Mouse (Mus musculus): ENCODE measurements around the gene Nipsnap3a. TPM values are rescaled to one million over a fixed set of nuclear protein-coding genes. Genes with fewer than 3 reads are reported as not detected.

Nipsnap3a gene
- not detected in 2 replicates for polyA plus RNA-seq (2012; ENCODE audit: low replicate concordance)

GRCm38 (mm10) chr4:52989248-52989647, at the start of gene Nipsnap3a:
TSS of gene Nipsnap3a (plus strand) at chr4:52989272.

DNA sequence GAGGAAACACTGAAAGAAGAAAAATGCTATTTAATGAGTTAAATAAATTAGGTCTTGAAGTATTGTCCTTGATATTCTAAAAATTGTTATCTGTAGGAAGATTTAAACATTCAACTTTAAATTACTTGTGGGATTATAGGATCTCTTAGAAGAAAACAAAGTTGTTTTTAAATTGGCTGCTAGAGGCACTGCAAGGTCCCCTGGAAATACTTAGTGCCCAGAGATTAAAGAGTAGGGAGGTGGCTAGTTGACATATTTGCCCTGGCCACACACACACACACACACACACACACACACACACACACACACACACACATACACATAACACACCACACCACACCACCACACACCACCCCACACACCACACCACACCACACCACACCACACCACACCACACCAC, 24.8 kb upstream of the Nipsnap3a start, which contains the start of gene Olfr270:
Gene Olfr270, plus strand, starts transcription at position 301 of the 400 bp plus-strand sequence.

GRCm38 (mm10) chr4:53011732-53012361, 22.8 kb downstream of the Nipsnap3a start, which contains the start of gene Nipsnap3b:
TSS of gene Nipsnap3b (plus strand) at chr4:53011880.

Other genes starting within 250 kb of the Nipsnap3a start
- not detected in 2 replicates for gene Olfr275, start 174.7 kb upstream of the Nipsnap3a start, polyA plus RNA-seq (2012; ENCODE audit: low replicate concordance)
- gene Olfr273, start 130.0 kb upstream of the Nipsnap3a start, polyA plus RNA-seq (2012; ENCODE audit: low replicate concordance) = not detected in 2 replicates
- gene Olfr272, start 70.1 kb upstream of the Nipsnap3a start, polyA plus RNA-seq (2012; ENCODE audit: low replicate concordance) = not detected in 2 replicates
- gene Olfr270, start 24.7 kb upstream of the Nipsnap3a start, polyA plus RNA-seq (2012; ENCODE audit: low replicate concordance) = not detected in 2 replicates
- 41.0 and 49.2 TPM in 2 replicates for gene Nipsnap3b, start 22.6 kb downstream of the Nipsnap3a start, polyA plus RNA-seq (2012; ENCODE audit: low replicate concordance)
- gene Abca1, start 170.6 kb downstream of the Nipsnap3a start, polyA plus RNA-seq (2012; ENCODE audit: low replicate concordance) = 3.9 and 8.3 TPM in 2 replicates

All from hematopoietic multipotent progenitor cell, adult 10-12 weeks (in vitro differentiated cells).